Mouse (Mus musculus) hindbrain, embryonic 12.5 days (tissue): ENCODE data around the gene Fxyd5. TPM values are rescaled to one million over a fixed set of nuclear protein-coding genes. Genes with fewer than 3 reads are reported as not detected.

Experiments
- ATAC-seq: fragments of 200-750 bp; cut with Nextera tagmentation; 2 replicates; pipeline ENCODE4 v1.8.0; 2017; ENCODE audit warnings: moderate TSS enrichment; ENCODE audit not compliant: low FRiP score
- H3K27ac ChIP-seq: fragments of 300-500 bp; sonication (generic); 2 replicates; pipeline ENCODE4 v1.5.1; 2016; ENCODE audit warnings: mild to moderate bottlenecking
- H3K27me3 ChIP-seq: fragments of 300-500 bp; sonication (generic); 2 replicates; pipeline ENCODE4 v1.6.1; 2016; ENCODE audit warnings: mild to moderate bottlenecking
- H3K36me3 ChIP-seq: fragments of 300-500 bp; sonication (generic); 2 replicates; pipeline ENCODE4 v1.6.1; 2016; ENCODE audit warnings: mild to moderate bottlenecking
- H3K4me1 ChIP-seq: fragments of 300-500 bp; sonication (generic); 2 replicates; pipeline ENCODE4 v1.6.1; 2016
- H3K4me2 ChIP-seq: fragments of 300-500 bp; sonication (generic); replicated peaks from 2 replicates; pipeline ENCODE4 v1.6.1; 2016; ENCODE audit warnings: mild to moderate bottlenecking
- H3K4me3 ChIP-seq: fragments of 300-500 bp; sonication (generic); 2 replicates; pipeline ENCODE4 v1.5.1; 2016; ENCODE audit warnings: mild to moderate bottlenecking
- H3K9ac ChIP-seq: fragments of 300-500 bp; sonication (generic); 2 replicates; pipeline ENCODE4 v1.6.1; 2016; ENCODE audit warnings: mild to moderate bottlenecking, moderate library complexity
- H3K9me3 ChIP-seq: fragments of 300-500 bp; sonication (generic); replicated peaks from 2 replicates; pipeline ENCODE4 v1.6.1; 2016; ENCODE audit warnings: mild to moderate bottlenecking
- WGBS: fragments of 180-500 bp; shearing (Covaris S2); methylation state at CpG from one replicate; pipeline ENCODE4 v1.1.7; 2016; 5-methylcytosine and 5-hydroxymethylcytosine counted together
- polyA plus RNA-seq: library from polyadenylated mRNA; unstranded; fragments of >200 nt; fragmentation: Nextera tagmentation; extraction: Ambion mirVana; gene quantifications from 2 replicates; pipeline ENCODE4 v1.2.1, GENCODE M21; 2016

The Fxyd5 gene
- polyA plus RNA-seq = 9.6 and 10.4 TPM in 2 replicates

- Histone ChIP-seq H3K4me3 (peak within 1 kb of the TSS; percentile 18), H3K27ac (no peak within 1 kb of the TSS), H3K4me1 (peaks cover 11% of the 10 kb centered on the region), H3K9ac (peak within 1 kb of the TSS; percentile 28; the same call in 1 of the 2 replicates), H3K27me3 (peaks cover 60% of the 10 kb centered on the region), H3K9me3 (no peaks in the 10 kb centered on the region), H3K4me2 (peak within 1 kb of the TSS; percentile 43), H3K36me3 (no peaks in the 10 kb centered on the region)
- no peak for ATAC-seq
- 44% methylated on average over 10 of the region's 10 CpGs for WGBS
These were observed at the start of gene Fxyd5 for GRCm38 (mm10) chr7:31042431-31042910. TSS of gene Fxyd5 (minus strand) at chr7:31042481.

DNA sequence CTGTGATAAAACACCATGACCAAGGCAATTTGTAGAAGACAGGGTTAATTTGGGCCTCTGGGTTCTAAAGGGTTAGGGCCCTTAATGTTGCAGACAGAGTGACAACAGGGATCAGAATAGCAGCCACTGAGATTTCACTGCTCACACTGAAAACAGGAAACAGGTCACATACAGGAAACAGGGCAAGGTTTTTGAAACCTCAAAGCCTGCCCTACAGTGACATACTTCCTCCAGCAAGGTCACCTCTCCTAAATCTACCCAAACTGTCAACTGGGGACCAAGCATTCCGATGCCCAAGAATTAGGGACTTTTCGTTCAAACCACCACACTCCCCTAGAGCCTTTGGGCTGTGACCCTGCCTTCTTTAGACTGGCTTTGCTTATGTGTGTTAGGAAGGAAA, 47.4 kb upstream of the Fxyd5 start:
- H3K27ac ChIP-seq = no peak overlapping the region
- peaks cover 5% of the 10 kb centered on the region; the same call in 1 of the 2 replicates for H3K9me3 ChIP-seq
- no peak overlapping the region for H3K9ac ChIP-seq
- H3K27me3 ChIP-seq = no peaks in the 10 kb centered on the region
- H3K36me3 ChIP-seq = no peaks in the 10 kb centered on the region
- 90% methylated on average over 2 of the region's 2 CpGs for WGBS
- no peak for ATAC-seq
- no peak overlapping the region for H3K4me2 ChIP-seq
- H3K4me1 ChIP-seq = peaks cover 5% of the 10 kb centered on the region
- no peak overlapping the region for H3K4me3 ChIP-seq

GRCm38 (mm10) chr7:31088206-31088605, 45.9 kb upstream of the Fxyd5 start:
- Histone ChIP-seq H3K27me3 (no peaks in the 10 kb centered on the region), H3K4me1 (peaks cover 10% of the 10 kb centered on the region), H3K27ac (no peak overlapping the region), H3K4me3 (no peak overlapping the region), H3K9me3 (peaks cover 5% of the 10 kb centered on the region; the same call in 1 of the 2 replicates), H3K4me2 (no peak overlapping the region), H3K9ac (no peak overlapping the region), H3K36me3 (no peaks in the 10 kb centered on the region)
- WGBS = 72% methylated on average over 3 of the region's 3 CpGs
- ATAC-seq = no peak

GRCm38 (mm10) chr7:31087262-31087661, 45.0 kb upstream of the Fxyd5 start:
- Histone ChIP-seq H3K36me3 (no peaks in the 10 kb centered on the region), H3K27ac (no peak overlapping the region)
- no peak for ATAC-seq

DNA sequence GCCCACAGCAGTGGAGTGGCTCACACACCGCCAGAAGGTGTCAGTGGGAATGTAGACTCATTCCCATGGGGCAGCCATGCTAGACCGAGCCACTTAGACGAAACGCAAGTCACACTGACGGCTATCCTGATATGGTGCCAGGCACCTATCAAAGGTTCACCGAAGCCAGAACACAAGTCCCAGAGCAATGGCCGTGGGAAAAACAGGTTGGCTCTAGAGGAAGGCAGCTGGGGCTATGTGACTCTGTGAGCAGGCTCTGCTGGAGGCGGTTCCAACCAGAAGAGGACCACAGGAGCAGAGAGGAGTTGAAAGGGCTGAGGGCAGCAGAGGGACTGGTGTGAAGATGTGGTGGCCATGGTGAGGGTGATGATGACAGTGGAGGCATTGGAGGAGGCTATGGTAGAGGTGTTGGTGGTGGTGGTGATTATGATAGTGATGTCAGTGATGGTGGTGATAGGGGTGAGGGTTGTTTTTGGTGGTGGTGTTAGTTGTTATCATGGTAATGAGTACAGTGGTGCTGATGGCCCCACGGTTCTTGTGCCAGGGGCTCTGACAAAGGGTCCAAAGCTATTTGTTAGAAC, 44.0 kb upstream of the Fxyd5 start:
- Histone ChIP-seq H3K9ac (no peak overlapping the region), H3K4me3 (no peak overlapping the region), H3K36me3 (no peaks in the 10 kb centered on the region), H3K27ac (no peak overlapping the region), H3K27me3 (no peaks in the 10 kb centered on the region), H3K9me3 (peaks cover 5% of the 10 kb centered on the region; the same call in 1 of the 2 replicates), H3K4me2 (no peak overlapping the region), H3K4me1 (peaks cover 17% of the 10 kb centered on the region)
- WGBS = 90% methylated on average over 9 of the region's 9 CpGs
- no peak for ATAC-seq

More at GRCm38 (mm10) chr7:31087262-31087661, 45.0 kb upstream of the Fxyd5 start:
- no peak overlapping the region for H3K4me3 ChIP-seq
- H3K27me3 ChIP-seq = no peaks in the 10 kb centered on the region
- H3K9me3 ChIP-seq = peaks cover 5% of the 10 kb centered on the region; the same call in 1 of the 2 replicates
- H3K4me2 ChIP-seq = no peak overlapping the region
- H3K9ac ChIP-seq = no peak overlapping the region
- peaks cover 17% of the 10 kb centered on the region for H3K4me1 ChIP-seq
- WGBS = 66% methylated on average over 2 of the region's 2 CpGs

DNA sequence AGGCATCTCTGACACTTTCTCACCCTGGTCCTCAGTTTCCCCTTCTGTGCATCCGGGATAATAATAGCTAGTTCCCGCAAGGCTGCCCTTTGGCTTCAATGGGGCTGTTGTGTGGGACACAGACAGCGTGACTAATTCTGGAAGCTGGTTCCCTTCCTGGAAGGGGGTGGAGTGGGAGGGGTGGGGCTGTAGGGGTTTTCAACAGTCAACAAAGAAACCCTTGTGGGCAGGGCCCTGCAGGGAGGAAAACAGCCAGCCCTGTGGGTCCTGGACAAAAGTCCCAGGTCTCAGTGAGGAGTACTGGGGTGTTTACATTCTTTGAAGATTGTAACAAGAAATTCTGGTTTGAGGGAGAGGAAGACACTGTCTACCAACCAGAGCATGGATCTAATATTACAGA, 42.9 kb upstream of the Fxyd5 start:
- ATAC-seq = peak; percentile 55
- 26% methylated on average over 3 of the region's 3 CpGs for WGBS
- H3K27ac ChIP-seq = peak overlapping the region; percentile 67
- H3K4me2 ChIP-seq = no peak overlapping the region
- H3K9me3 ChIP-seq = peaks cover 5% of the 10 kb centered on the region; the same call in 1 of the 2 replicates
- peaks cover 17% of the 10 kb centered on the region for H3K4me1 ChIP-seq
- H3K4me3 ChIP-seq = no peak overlapping the region
- H3K27me3 ChIP-seq = no peaks in the 10 kb centered on the region
- no peak overlapping the region for H3K9ac ChIP-seq
- H3K36me3 ChIP-seq = no peaks in the 10 kb centered on the region

DNA sequence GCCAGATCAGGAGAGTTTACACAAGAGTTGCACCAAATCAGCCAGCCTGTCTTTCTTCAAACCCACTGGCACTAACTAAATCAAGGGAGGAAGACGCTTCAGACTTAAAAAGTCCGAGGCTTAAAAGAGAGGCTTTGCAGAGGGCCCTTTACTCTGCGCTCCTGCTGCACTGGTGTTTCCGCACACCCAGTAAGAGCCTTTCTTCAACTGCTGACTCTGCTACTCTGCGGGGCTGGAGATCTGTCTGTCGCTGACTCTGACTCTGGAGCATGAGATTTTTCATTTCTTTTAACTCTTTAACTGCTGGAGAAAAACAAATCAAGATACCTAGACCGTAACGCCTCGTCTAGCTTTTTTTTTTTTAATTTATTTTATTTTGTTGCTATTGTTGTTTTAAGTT, 41.9 kb upstream of the Fxyd5 start:
- peaks cover 17% of the 10 kb centered on the region for H3K4me1 ChIP-seq
- 0 out of 2 replicates have a peak overlapping the region, but pooled peaks have one; percentile 14 for H3K27ac ChIP-seq
- peaks cover 5% of the 10 kb centered on the region; the same call in 1 of the 2 replicates for H3K9me3 ChIP-seq
- no peak overlapping the region for H3K4me2 ChIP-seq
- H3K27me3 ChIP-seq = no peaks in the 10 kb centered on the region
- WGBS = 54% methylated on average over 9 of the region's 9 CpGs
- ATAC-seq = no peak
- H3K4me3 ChIP-seq = no peak overlapping the region
- no peaks in the 10 kb centered on the region for H3K36me3 ChIP-seq
- no peak overlapping the region for H3K9ac ChIP-seq

GRCm38 (mm10) chr7:31082831-31083588, 40.7 kb upstream of the Fxyd5 start:
- Histone ChIP-seq H3K27ac (no peak overlapping the region), H3K36me3 (no peaks in the 10 kb centered on the region), H3K27me3 (no peaks in the 10 kb centered on the region), H3K4me2 (no peak overlapping the region), H3K9ac (no peak overlapping the region), H3K9me3 (peaks cover 5% of the 10 kb centered on the region; the same call in 1 of the 2 replicates), H3K4me3 (no peak overlapping the region), H3K4me1 (peaks cover 17% of the 10 kb centered on the region)
- 57% methylated on average over 14 of the region's 14 CpGs for WGBS
- ATAC-seq = no peak

- Histone ChIP-seq H3K9ac (no peak overlapping the region), H3K4me3 (no peak overlapping the region), H3K4me2 (no peak overlapping the region), H3K27me3 (no peaks in the 10 kb centered on the region), H3K27ac (no peak overlapping the region), H3K4me1 (peaks cover 24% of the 10 kb centered on the region), H3K36me3 (no peaks in the 10 kb centered on the region), H3K9me3 (peaks cover 5% of the 10 kb centered on the region; the same call in 1 of the 2 replicates)
- no peak for ATAC-seq
These were observed 39.8 kb upstream of the Fxyd5 start for GRCm38 (mm10) chr7:31082106-31082505.

GRCm38 (mm10) chr7:31081106-31081505, 38.8 kb upstream of the Fxyd5 start:
- Histone ChIP-seq H3K9me3 (peaks cover 4% of the 10 kb centered on the region; the same call in 1 of the 2 replicates), H3K4me3 (no peak overlapping the region), H3K36me3 (no peaks in the 10 kb centered on the region), H3K27me3 (no peaks in the 10 kb centered on the region), H3K4me2 (no peak overlapping the region), H3K9ac (no peak overlapping the region), H3K27ac (no peak overlapping the region), H3K4me1 (peaks cover 26% of the 10 kb centered on the region)
- no peak for ATAC-seq
- WGBS = 45% methylated on average over 1 of the region's 1 CpGs

DNA sequence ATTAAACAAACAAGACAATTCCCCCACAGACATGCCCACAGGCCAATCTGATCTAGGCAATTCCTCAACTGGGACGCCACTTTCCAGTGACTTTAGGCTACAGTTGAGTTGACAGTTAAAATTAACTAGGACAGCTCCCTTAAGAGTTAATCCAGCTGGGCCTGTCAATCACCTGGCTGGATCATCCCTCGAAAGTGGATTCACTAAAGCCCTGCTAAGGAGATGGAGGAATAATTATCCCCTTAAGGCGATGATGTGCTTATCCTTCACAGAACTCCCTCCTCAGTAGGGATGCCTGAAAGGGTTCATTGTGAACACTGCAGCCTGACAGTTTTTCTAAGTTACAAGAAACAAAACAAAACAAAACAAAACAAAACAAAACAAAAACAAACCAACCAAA, 38.3 kb upstream of the Fxyd5 start:
- no peak for ATAC-seq
- Histone ChIP-seq H3K27ac (no peak overlapping the region), H3K4me2 (no peak overlapping the region), H3K4me3 (no peak overlapping the region), H3K9me3 (no peaks in the 10 kb centered on the region), H3K9ac (no peak overlapping the region), H3K4me1 (peaks cover 26% of the 10 kb centered on the region), H3K36me3 (no peaks in the 10 kb centered on the region), H3K27me3 (no peaks in the 10 kb centered on the region)
- WGBS = 52% methylated on average over 3 of the region's 3 CpGs

DNA sequence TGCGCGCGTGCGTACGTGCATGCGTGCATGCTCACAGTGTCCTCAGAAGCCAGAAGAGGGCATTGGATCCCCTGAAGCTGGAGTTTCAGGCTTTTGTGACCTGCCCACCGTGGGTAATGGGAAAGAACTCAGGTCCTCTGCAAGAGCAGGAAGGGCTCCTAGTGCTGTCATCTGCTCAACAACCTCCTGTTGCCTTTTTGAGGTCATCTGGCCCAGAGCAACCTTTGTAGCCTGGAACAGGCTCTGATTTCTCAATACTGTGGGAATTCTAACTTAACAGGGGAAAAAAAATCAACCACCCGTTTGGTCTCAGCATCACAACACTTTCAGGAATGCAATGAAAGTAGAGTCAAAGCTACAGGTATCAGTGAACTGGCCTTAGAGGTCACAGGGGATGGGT, 37.4 kb upstream of the Fxyd5 start:
- WGBS = 91% methylated on average over 8 of the region's 8 CpGs

More for the DNA sequence above, 37.4 kb upstream of the Fxyd5 start:
- Histone ChIP-seq H3K36me3 (no peaks in the 10 kb centered on the region), H3K27ac (no peak overlapping the region), H3K4me3 (no peak overlapping the region), H3K4me1 (peaks cover 20% of the 10 kb centered on the region), H3K9me3 (no peaks in the 10 kb centered on the region), H3K4me2 (no peak overlapping the region), H3K9ac (no peak overlapping the region), H3K27me3 (no peaks in the 10 kb centered on the region)
- no peak for ATAC-seq
